Mouse (Mus musculus): ENCODE results near the gene Ccdc137. TPM values are rescaled to one million over a fixed set of nuclear protein-coding genes. Genes with fewer than 3 reads are reported as not detected.
A peak's percentile ranks its signal among the peaks of the same experiment; 100 is the strongest.

Ccdc137 gene
- polyA plus RNA-seq, 1 experiment from 2014 or later: 29.5 TPM

DNA sequence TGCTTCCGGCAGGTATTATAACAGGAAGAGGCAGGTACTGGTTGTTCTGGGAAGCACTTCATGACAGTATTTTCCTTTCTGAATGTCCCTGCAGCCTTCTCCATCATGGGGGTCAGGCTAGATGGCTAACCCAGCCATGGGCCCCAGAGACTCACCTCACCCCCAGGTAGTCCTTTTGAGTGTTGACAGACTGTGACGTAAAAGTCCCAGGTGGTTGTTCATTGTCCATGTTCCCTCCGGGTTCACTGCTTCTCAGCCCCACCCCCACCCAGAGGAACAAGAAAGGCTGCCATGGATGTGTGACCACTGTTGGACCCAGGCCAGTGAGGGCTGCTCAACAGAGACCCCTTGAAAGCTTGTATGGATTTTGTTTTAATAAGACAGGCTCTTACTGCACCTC is 35.4 kb downstream of the Ccdc137 start:
- 38% methylated on average over 3 of the region's 3 CpGs for WGBS
- peaks cover 44% of the 10 kb centered on the region for H3K36me3 ChIP-seq (ENCODE audit: insufficient read depth, low read length)
- peak overlapping the region; percentile 87 for H3K9ac ChIP-seq (ENCODE audit: low read depth, low read length)
- DNase-seq (ENCODE audit: low spot score) (no peak), ATAC-seq (replicated peaks; ENCODE audit: low FRiP score, low read depth) (no peak)
- no peaks in the 10 kb centered on the region for H3K27me3 ChIP-seq (ENCODE audit: insufficient read depth, low read length)
- peaks cover 19% of the 10 kb centered on the region for H3K4me1 ChIP-seq (replicated peaks; ENCODE audit: insufficient read depth, low read length)
- H3K9me3 ChIP-seq (replicated peaks; ENCODE audit: low read length): no peaks in the 10 kb centered on the region
- peak overlapping the region; percentile 91 for H3K4me3 ChIP-seq (replicated peaks; ENCODE audit: low read depth, low read length)
- no peak for TF ChIP-seq CTCF (IDR thresholded peaks at IDR 0.05; ENCODE audit: low read depth)
- H3K4me2 ChIP-seq (ENCODE audit: low read length): peak overlapping the region; percentile 96
- H3K27ac ChIP-seq: peak overlapping the region; percentile 95

DNA sequence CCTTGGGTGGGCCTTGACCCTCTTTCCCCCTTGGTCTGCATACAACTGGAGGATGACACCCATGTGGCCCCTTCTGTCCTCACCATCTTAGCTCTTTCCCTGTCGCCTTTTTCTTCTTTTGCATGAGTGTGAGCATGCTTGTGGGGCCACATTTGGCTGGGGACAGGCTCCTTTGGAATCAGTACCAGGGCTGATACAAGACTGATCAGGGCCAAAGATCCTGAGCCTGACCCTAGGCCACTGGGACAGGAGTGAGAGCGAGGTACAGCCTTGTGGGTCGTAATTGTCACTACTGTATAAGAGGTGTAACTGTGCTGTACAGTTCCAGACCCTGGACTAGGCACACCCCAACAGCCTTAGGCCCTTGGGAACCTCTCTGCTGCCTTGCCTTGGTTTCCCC is 36.0 kb downstream of the Ccdc137 start:
- no peaks in the 10 kb centered on the region for H3K27me3 ChIP-seq (ENCODE audit: insufficient read depth, low read length)
- no peak for DNase-seq (ENCODE audit: low spot score)
- no peak overlapping the region for H3K27ac ChIP-seq
- H3K9ac ChIP-seq (ENCODE audit: low read depth, low read length): no peak overlapping the region
- H3K4me3 ChIP-seq (replicated peaks; ENCODE audit: low read depth, low read length): no peak overlapping the region
- no peak overlapping the region for H3K4me2 ChIP-seq (ENCODE audit: low read length)
- H3K9me3 ChIP-seq (replicated peaks; ENCODE audit: low read length): no peaks in the 10 kb centered on the region
- ATAC-seq (replicated peaks; ENCODE audit: low FRiP score, low read depth): no peak
- TF ChIP-seq CTCF (IDR thresholded peaks at IDR 0.05; ENCODE audit: low read depth): no peak
- peaks cover 43% of the 10 kb centered on the region for H3K36me3 ChIP-seq (ENCODE audit: insufficient read depth, low read length)
- H3K4me1 ChIP-seq (replicated peaks; ENCODE audit: insufficient read depth, low read length): peaks cover 19% of the 10 kb centered on the region
- 87% methylated on average over 3 of the region's 3 CpGs for WGBS

- DNase-seq (ENCODE audit: low spot score): no peak
- no peak overlapping the region for H3K27ac ChIP-seq
- H3K4me1 ChIP-seq (replicated peaks; ENCODE audit: insufficient read depth, low read length): peaks cover 9% of the 10 kb centered on the region; the same call in 1 of the 2 replicates
- WGBS: 95% methylated on average over 3 of the region's 3 CpGs
- no peak overlapping the region for H3K4me3 ChIP-seq (replicated peaks; ENCODE audit: low read depth, low read length)
- H3K36me3 ChIP-seq (ENCODE audit: insufficient read depth, low read length): peaks cover 43% of the 10 kb centered on the region
- H3K27me3 ChIP-seq (ENCODE audit: insufficient read depth, low read length): no peaks in the 10 kb centered on the region
- H3K9me3 ChIP-seq (replicated peaks; ENCODE audit: low read length): no peaks in the 10 kb centered on the region
- no peak for TF ChIP-seq CTCF (IDR thresholded peaks at IDR 0.05; ENCODE audit: low read depth)
- ATAC-seq (replicated peaks; ENCODE audit: low FRiP score, low read depth): no peak
- H3K9ac ChIP-seq (ENCODE audit: low read depth, low read length): no peak overlapping the region
- H3K4me2 ChIP-seq (ENCODE audit: low read length): no peak overlapping the region
Measured at GRCm38 (mm10) chr11:120497436-120497835, 39.5 kb downstream of the Ccdc137 start.

GRCm38 (mm10) chr11:120498226-120498625 is 40.3 kb downstream of the Ccdc137 start:
- Histone ChIP-seq H3K9ac (ENCODE audit: low read depth, low read length) (no peak overlapping the region), H3K36me3 (ENCODE audit: insufficient read depth, low read length) (peaks cover 43% of the 10 kb centered on the region), H3K4me1 (replicated peaks; ENCODE audit: insufficient read depth, low read length) (peaks cover 4% of the 10 kb centered on the region; the same call in 1 of the 2 replicates), H3K27ac (no peak overlapping the region), H3K4me3 (replicated peaks; ENCODE audit: low read depth, low read length) (no peak overlapping the region), H3K27me3 (ENCODE audit: insufficient read depth, low read length) (no peaks in the 10 kb centered on the region), H3K4me2 (ENCODE audit: low read length) (no peak overlapping the region), H3K9me3 (replicated peaks; ENCODE audit: low read length) (no peaks in the 10 kb centered on the region)
- DNase-seq (ENCODE audit: low spot score) (no peak), ATAC-seq (replicated peaks; ENCODE audit: low FRiP score, low read depth) (no peak)
- no peak for TF ChIP-seq CTCF (IDR thresholded peaks at IDR 0.05; ENCODE audit: low read depth)
- 93% methylated on average over 12 of the region's 12 CpGs for WGBS

GRCm38 (mm10) chr11:120498891-120499290 is 41.0 kb downstream of the Ccdc137 start:
- Histone ChIP-seq H3K36me3 (ENCODE audit: insufficient read depth, low read length) (peaks cover 43% of the 10 kb centered on the region), H3K9ac (ENCODE audit: low read depth, low read length) (no peak overlapping the region), H3K9me3 (replicated peaks; ENCODE audit: low read length) (no peaks in the 10 kb centered on the region), H3K27ac (no peak overlapping the region; the same call in 1 of the 2 replicates), H3K4me3 (replicated peaks; ENCODE audit: low read depth, low read length) (no peak overlapping the region), H3K4me2 (ENCODE audit: low read length) (no peak overlapping the region), H3K27me3 (ENCODE audit: insufficient read depth, low read length) (no peaks in the 10 kb centered on the region), H3K4me1 (replicated peaks; ENCODE audit: insufficient read depth, low read length) (no peaks in the 10 kb centered on the region)
- no peak for ATAC-seq (replicated peaks; ENCODE audit: low FRiP score, low read depth)
- WGBS: 75% methylated on average over 5 of the region's 5 CpGs
- TF ChIP-seq CTCF (IDR thresholded peaks at IDR 0.05; ENCODE audit: low read depth): no peak
- no peak for DNase-seq (ENCODE audit: low spot score)

DNA sequence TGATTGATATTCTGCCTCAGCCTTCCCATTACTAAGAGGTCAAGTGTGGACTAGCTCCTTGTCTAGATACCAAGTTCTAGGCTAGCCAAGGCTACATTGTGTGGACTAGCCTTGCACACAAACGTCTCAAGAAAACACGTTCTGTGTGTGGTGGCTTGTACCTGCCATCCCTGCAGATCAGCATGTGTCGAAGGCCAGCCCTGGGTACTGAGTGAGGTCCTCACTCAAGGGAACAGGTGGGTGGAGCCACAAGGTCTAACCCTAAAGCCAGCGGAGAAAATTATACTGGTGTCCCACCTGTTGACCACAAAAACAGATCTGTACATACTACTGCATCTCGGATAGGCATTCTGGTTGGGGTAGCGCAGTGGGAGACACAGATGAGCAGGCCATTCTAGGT is 42.0 kb downstream of the Ccdc137 start:
- Histone ChIP-seq H3K27ac (peak overlapping the region; percentile 20; the same call in 1 of the 2 replicates), H3K36me3 (ENCODE audit: insufficient read depth, low read length) (peaks cover 37% of the 10 kb centered on the region), H3K4me2 (ENCODE audit: low read length) (no peak overlapping the region), H3K27me3 (ENCODE audit: insufficient read depth, low read length) (no peaks in the 10 kb centered on the region), H3K4me1 (replicated peaks; ENCODE audit: insufficient read depth, low read length) (no peaks in the 10 kb centered on the region), H3K9ac (ENCODE audit: low read depth, low read length) (no peak overlapping the region), H3K4me3 (replicated peaks; ENCODE audit: low read depth, low read length) (no peak overlapping the region), H3K9me3 (replicated peaks; ENCODE audit: low read length) (no peaks in the 10 kb centered on the region)
- no peak; the same call in 1 of the 2 replicates for ATAC-seq (replicated peaks; ENCODE audit: low FRiP score, low read depth)
- WGBS: 78% methylated on average over 6 of the region's 6 CpGs
- no peak for DNase-seq (ENCODE audit: low spot score)
- TF ChIP-seq CTCF (IDR thresholded peaks at IDR 0.05; ENCODE audit: low read depth): no peak

DNA sequence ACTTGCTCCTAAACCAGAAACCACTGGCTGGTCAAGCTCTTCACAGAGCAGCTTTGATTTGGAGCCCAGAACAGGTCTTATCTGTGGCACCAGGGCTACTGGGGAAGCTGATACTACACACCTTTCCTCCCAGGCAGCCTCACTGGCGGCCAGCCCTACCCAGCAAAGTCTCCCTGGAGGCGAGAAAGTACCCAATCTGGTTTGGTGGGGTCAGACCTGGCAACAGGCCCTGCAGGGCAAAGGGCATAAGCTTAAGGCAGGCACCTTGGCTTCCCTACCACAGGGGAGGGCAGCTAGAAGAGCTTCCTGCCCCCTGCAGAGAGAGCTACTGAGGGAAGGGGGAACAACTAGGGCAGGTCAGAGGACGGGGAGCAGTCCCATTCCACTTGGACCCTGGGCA is 42.4 kb downstream of the Ccdc137 start:
- Histone ChIP-seq H3K9ac (ENCODE audit: low read depth, low read length) (no peak overlapping the region), H3K36me3 (ENCODE audit: insufficient read depth, low read length) (peaks cover 33% of the 10 kb centered on the region), H3K27me3 (ENCODE audit: insufficient read depth, low read length) (no peaks in the 10 kb centered on the region), H3K4me1 (replicated peaks; ENCODE audit: insufficient read depth, low read length) (no peaks in the 10 kb centered on the region), H3K4me3 (replicated peaks; ENCODE audit: low read depth, low read length) (no peak overlapping the region), H3K9me3 (replicated peaks; ENCODE audit: low read length) (no peaks in the 10 kb centered on the region), H3K27ac (peak overlapping the region; percentile 15), H3K4me2 (ENCODE audit: low read length) (no peak overlapping the region)
- WGBS: 26% methylated on average over 3 of the region's 3 CpGs
- DNase-seq (ENCODE audit: low spot score): no peak
- peak; percentile 76 for ATAC-seq (replicated peaks; ENCODE audit: low FRiP score, low read depth)
- no peak for TF ChIP-seq CTCF (IDR thresholded peaks at IDR 0.05; ENCODE audit: low read depth)
